19 mouse cellular contexts compared by ENCODE assay signal in the genomic region with DNA sequence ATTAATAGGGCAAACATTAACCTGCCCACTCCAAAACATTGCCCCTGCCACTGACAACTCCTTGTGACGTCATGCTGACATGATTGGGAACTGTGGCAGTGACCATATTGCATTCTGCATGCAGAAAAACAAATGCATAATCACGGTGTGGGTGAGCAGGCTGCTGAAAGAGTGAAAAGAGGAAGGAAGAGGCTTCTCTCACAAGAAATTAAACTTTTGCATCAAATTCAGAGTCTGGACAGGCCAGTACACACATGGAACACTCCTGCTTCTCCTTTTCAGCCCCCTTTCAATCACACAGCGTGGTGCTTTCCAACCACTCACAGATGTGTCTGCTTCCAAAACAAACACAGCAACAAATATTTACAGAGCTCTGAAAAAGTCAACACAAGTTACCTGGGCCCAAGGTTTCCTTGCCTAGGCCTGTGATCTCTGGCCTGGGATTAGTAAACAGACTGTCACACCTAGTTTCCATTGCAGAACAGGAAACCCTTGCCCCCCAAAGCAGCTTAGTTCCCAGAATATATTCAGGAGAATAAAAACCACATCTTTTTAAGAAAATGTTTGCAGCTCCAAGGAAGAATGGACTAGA. TPM values are rescaled to one million over a fixed set of nuclear protein-coding genes. Genes with fewer than 3 reads are reported as not detected.
DNase-seq lines count a peak whose midpoint lies in the region; ATAC-seq lines count a peak whose summit lies in the region.
"Had no signal": no experiment of that assay in that cellular context is flagged by ENCODE, and none has a peak within 500 bp of the region (broad histone marks: within the 10 kb centered on the region; RNA-seq: fewer than 3 reads in every experiment).

No protein-coding gene starts in this region.

- no peaks in the 10 kb centered on the region for H3K9me3 ChIP-seq in liver, embryonic 15.5 days (replicated peaks)
- H3K9me3 ChIP-seq: embryonic facial prominence, embryonic 13.5 days; forebrain, embryonic 10.5 days; heart, embryonic 12.5 days; midbrain, embryonic 10.5 days; neural tube, embryonic 12.5 days had no signal

- peak; percentile 94 for ATAC-seq in common myeloid progenitor, adult 5-6 weeks (replicated peaks; ENCODE audit: low read depth, poor library complexity, severe bottlenecking)
- ATAC-seq in liver, embryonic 15.5 days (ENCODE audit: insufficient read depth): peak; percentile 65
- ATAC-seq in monocyte, adult 5-6 weeks (replicated peaks; ENCODE audit: insufficient number of reproducible peaks, low FRiP score, low TSS enrichment, poor library complexity, severe bottlenecking): peak; percentile 68

- H3K27ac ChIP-seq in liver, embryonic 15.5 days (replicated peaks): no peak overlapping the region
- H3K27ac ChIP-seq: embryonic facial prominence, embryonic 13.5 days; forebrain, embryonic 10.5 days; liver, embryonic 13.5 days; midbrain, embryonic 10.5 days; neural tube, embryonic 12.5 days had no signal

- H3K36me3 ChIP-seq in liver, embryonic 15.5 days (replicated peaks): no peaks in the 10 kb centered on the region
- H3K36me3 ChIP-seq: embryonic facial prominence, embryonic 13.5 days; forebrain, embryonic 10.5 days; heart, embryonic 12.5 days; liver, embryonic 13.5 days; midbrain, embryonic 10.5 days; neural tube, embryonic 12.5 days had no signal

- whole genome bisulfite sequencing in liver, embryonic 15.5 days (ENCODE audit: insufficient replicate concordance): 9% methylated on average over 3 of the region's 3 CpGs

- no peak overlapping the region for H3K9ac ChIP-seq in liver, embryonic 15.5 days
- H3K9ac ChIP-seq: embryonic facial prominence, embryonic 13.5 days; heart, embryonic 12.5 days; liver, embryonic 13.5 days; neural tube, embryonic 12.5 days had no signal

- no peak overlapping the region for H3K4me3 ChIP-seq in liver, embryonic 15.5 days (replicated peaks)
- H3K4me3 ChIP-seq: embryonic facial prominence, embryonic 13.5 days; forebrain, embryonic 10.5 days; heart, embryonic 12.5 days; liver, embryonic 13.5 days; midbrain, embryonic 10.5 days; neural tube, embryonic 12.5 days had no signal

- H3K4me1 ChIP-seq in liver, embryonic 15.5 days (replicated peaks): peaks cover 3% of the 10 kb centered on the region; the same call in 1 of the 2 replicates
- H3K4me1 ChIP-seq: embryonic facial prominence, embryonic 13.5 days; forebrain, embryonic 10.5 days; heart, embryonic 12.5 days; liver, embryonic 13.5 days; neural tube, embryonic 12.5 days had no signal

- peak; percentile 66 for DNase-seq in heart, adult 11 months
- DNase-seq in heart, adult 8-10 months (ENCODE audit: low spot score): no peak
- DNase-seq in layer of hippocampus, postnatal 14 days (ENCODE audit: low spot score in 2 of 2): no peak
- no peak for DNase-seq in left cerebral cortex, adult 9 months (ENCODE audit: low spot score in 2 of 2)
- DNase-seq: adrenal gland, postnatal 10 days; cerebellum, adult 2 months; gastrocnemius, postnatal 36 days; heart, postnatal 4 days; kidney, postnatal 4 days; liver, embryonic 13.5 days; thymus, postnatal 14 days had no signal

- no peaks in the 10 kb centered on the region for H3K27me3 ChIP-seq in liver, embryonic 15.5 days
- H3K27me3 ChIP-seq: embryonic facial prominence, embryonic 13.5 days; heart, embryonic 12.5 days; liver, embryonic 13.5 days; neural tube, embryonic 12.5 days had no signal

- H3K4me2 ChIP-seq in liver, embryonic 15.5 days: no peak overlapping the region
- H3K4me2 ChIP-seq: embryonic facial prominence, embryonic 13.5 days; heart, embryonic 12.5 days; liver, embryonic 13.5 days; neural tube, embryonic 12.5 days had no signal

RNA-seq across cellular contexts. Expression of a gene that starts 43.4 kb away (rescaled TPM):
- 1 to 10 TPM; 1.9 to 2.7 (median 2.3) TPM for total RNA-seq in heart, adult 8-10 months (2022)
- total RNA-seq in common myeloid progenitor, adult 5-6 weeks (2017): not detected in 2 replicates
- polyA plus RNA-seq in liver, embryonic 15.5 days (2015; fragmentation: Nextera tagmentation; extraction: Ambion mirVana): 0.08 and 0.09 TPM in 2 replicates
- total RNA-seq in monocyte, adult 5-6 weeks (2017): not detected in 3 replicates
- 10 to 100 TPM in 1 of 2 experiments, 1 to 10 TPM in 1; 9.0 to 10.1 TPM for total RNA-seq in layer of hippocampus, postnatal 14 days (2021)
